Mouse (Mus musculus) thymus, postnatal 10 days (tissue): Measurements from ENCODE around the gene Heatr1.

ENCODE experiments used
- DNase-seq, 2 experiments: peaks; one replicate each; pipeline ENCODE4 v3.0.0; 2021; ENCODE audit warnings: low spot score in 2 of 2

Heatr1 gene

DNA sequence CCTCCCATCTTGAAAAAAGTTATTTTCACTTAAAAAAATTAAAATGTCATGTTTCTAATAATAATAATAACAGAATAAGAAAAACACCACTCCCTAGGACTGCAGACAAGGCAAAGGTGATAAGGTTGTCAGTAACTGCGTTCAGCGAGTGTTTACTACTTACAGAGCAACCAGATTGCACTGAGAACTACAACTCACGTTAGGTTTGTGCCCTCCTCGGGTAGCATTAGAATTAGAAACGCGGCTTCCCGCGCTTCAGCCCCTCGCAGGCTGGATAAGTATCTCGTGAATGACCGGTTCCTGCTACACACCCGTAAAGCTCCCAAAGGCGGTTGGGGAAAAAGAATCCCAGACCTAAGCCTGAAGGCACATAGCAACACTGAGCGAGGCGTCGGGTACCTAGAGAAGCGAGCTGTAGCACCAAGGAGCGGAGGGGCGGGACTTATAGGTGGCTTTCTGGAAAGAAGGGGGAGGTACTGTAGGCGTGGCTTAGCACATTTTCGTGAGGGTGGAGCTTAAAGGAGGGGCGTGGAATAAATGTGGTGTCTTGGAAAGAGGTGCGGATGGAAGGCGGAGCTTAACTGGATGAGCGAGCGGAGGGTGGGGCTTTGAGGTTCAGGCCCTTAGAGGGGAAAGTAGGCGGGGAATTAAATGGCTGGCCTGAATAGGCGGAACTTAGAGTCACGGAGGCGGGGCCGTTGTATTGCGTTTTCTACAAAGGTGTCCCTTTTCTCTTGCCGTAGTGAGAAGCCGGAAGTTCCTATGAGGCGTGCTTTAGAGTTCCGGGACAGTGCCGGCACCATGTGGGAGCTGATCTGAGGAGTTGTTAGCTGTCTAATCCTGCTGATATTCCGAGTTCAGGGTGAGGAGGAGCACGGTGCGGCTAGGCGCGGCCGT lies at the start of gene Heatr1:
Gene Heatr1, plus strand, starts transcription at position 419 of the 897 bp plus-strand sequence.
- peak; percentile 94 to 95 for DNase-seq

DNA sequence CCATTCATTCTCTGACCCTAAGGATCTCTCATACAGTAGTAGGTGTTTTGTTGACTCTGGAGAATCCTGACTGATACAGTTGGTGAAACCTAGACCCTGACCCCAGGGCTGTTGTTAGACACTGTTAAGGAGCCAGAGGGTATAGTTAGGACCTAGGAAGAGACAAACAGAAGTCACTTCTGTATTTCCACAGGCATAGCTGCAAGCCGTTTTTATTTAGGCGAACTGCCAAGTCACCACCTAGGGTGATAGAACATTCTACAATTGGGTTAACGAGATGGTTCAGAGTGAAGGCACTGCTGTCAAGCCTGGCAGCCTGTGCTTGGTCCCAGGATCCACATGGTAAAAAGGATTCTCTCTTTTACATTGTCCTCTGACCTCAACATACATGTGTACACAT lies 48.0 kb upstream of the Heatr1 start:
- DNase-seq = no peak

DNA sequence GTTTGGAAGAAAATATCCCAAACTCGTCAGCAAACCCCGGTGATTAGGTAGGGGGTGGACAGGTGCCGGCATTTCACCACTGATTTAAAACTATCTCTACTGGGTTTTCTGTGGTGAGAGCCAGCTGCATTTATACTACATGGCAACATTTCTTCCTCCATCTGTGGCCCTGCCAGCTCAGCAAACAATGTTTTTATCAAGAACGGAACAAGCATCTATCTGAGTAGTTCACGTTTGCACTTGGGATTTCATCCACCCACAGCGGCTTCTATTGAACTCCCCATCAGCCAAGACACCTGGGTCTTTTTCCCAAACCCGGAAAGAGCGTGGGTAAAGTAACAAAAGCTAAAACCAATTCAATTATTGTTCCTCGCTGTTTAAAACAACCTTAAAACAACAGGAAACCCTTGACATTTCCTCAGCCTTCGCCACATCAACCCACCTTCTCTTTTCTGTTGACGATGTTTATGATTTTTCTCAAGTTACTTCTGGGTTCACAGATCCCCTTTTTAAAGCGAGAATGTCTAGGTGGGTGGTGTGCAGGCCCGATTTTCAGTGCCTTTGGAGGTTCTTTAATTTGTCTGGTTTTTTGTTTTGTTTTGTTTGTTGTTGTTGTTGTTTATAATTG lies 45.5 kb upstream of the Heatr1 start:
- no peak for DNase-seq

DNA sequence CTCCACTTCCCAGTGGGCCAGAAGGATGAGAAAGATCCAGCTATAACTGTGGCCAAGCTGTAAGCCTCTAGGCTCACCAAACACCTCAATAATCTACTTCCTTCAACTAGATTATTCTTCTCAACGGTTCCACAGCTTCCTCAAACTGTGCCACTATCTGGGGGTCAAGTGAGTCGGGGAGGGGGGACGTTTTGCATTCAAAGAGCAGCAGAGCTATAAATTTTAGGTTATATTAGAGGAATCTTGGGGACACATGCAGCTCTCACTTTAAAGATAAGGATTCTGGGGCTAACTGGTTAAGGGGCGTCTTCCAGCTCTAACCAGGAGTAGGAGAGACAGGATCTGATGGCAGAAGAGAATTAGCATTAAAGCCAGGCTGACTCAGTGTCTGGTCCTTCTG lies 38.6 kb upstream of the Heatr1 start:
- DNase-seq = no peak

DNA sequence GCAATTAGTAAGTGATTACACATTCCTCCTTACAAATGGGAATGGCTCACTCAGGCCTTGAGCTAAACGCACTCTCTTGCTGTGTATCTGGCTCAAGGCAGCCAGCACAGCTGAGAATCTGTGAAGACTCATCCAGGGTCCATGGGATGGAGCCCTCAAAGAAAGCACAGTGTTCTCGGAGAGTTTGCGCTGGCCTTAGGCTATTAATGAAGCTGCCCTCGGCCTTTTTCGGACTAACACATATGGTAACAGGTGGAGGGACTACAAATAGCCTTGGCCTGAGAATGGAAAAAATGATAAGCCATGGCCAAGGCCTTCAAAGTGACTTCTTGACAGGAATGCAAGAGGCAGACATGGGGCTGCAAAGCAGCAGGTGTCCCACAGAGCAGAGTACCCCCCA lies 37.3 kb upstream of the Heatr1 start:
- DNase-seq = no peak

DNA sequence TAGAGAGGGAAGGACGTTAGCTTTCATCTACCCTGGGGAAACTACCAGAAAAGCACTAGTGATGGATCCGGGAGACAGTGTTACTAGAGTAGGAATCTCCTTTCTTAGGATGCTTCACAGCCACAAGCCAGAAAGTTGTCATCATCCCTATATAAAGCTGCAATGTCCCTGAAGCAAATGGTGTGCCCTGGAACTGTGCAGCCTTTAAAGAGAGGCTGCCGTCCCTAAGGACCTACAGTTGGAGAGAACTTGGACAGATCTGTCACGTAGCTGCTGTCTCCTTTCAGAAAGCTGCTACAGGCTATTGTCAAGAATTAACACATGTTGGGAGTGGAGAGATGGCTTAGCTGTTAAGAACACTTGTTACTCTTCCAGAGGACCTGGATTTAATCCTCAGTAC lies 33.3 kb upstream of the Heatr1 start:
- DNase-seq = no peak

DNA sequence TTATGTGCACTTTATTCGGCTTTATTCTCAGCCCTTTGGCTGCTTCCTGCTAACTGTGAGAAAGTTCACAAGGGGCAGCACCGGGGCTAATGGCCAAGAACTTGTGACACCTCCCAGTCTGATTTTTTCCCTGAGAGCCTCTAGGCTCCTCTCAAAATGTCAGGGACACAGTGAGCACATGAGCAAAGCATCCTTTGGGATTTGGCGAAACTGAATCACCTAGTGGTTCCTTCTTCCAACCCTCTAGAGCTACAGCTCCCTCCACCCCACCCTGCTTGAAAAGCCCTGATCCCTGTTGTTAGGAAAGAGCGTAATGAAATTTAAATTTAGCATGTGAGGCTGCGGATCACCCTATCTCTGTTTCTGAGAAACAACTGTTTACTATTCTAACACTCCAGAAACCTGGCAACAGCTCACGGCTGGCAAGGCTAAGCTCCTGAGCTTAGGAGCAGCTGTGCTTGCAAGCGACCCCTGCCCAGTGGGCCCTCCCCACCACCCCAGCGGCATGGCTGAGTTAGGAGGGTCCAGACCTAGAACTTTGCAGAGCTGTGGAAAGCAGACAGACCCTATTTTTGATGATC lies 25.7 kb upstream of the Heatr1 start:
- DNase-seq = no peak

DNA sequence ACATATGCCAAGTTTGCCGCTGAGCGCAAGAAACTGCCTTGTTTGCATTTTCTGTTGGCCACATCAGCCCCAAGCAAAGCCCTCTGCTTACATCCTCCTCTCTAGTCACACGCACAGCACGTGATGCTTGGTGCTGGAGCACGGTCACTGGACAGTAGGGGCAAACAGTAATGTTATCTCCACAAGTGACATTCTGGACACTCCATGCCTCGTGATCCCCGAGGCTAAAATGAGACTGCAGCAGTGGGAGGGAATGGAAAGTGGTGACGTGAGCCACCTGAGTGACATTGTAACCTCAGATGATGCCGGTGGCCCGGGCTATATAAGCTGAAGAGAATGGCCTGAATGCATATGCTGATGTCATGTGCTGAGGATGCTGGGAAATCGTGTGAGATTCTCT lies 24.9 kb upstream of the Heatr1 start:
- no peak for DNase-seq

DNA sequence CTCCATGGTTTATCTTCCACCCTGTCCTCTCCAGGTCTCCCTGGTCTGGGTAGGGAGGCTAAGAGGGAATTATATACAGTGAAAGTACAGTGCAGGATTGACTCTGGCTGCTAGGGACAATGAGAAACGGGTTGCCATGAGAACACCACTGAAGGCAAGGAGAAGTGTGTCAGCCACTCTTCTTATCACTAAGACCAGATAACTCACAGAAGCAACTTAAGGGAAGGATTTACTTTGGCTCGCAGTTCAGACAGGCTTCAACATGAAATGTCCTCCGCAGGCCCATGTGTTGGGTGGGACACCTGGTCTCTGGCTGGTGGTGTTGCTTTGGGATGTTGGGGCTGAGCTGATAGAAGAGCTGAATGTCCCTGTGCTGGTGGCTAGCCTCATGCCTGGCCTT lies 22.1 kb upstream of the Heatr1 start:
- DNase-seq = no peak

DNA sequence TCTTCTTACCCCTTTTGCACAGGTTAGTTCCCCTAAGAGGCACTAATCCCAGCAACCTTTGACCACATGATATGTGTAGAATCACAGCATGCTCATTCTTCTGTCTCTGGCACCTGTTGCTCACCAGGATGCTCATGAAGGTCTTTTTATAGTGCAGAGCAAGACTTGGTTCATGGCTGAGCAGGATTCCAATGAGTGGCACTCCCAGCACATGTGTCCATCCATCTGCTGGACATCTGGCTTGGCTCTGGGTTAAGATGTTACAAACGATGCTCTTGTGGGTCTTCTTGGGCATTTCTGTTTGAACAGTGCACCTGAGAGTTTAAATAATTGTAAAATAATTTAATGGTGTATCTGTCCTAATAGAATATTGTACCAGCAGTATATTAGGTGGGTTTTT lies 18.0 kb upstream of the Heatr1 start:
- DNase-seq = no peak

DNA sequence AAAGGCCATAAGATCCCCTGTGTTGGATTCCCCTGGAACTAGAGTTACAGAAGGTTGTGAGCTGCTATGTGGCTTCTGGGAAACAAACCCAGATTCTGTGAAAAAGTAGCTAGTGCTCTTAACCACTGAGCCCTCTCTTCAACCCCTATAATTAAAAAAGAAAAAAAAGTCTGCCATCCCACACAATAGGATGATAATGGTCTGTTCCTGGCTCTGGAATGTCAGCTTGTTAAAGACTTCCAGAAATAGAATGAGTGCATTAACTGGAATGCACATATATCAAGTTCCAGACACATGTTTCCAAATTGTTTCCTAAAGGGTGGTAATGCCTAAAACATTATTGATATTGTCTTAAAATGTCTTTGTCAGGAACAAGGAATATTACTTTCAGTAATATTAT lies 10.0 kb upstream of the Heatr1 start:
- DNase-seq = no peak

DNA sequence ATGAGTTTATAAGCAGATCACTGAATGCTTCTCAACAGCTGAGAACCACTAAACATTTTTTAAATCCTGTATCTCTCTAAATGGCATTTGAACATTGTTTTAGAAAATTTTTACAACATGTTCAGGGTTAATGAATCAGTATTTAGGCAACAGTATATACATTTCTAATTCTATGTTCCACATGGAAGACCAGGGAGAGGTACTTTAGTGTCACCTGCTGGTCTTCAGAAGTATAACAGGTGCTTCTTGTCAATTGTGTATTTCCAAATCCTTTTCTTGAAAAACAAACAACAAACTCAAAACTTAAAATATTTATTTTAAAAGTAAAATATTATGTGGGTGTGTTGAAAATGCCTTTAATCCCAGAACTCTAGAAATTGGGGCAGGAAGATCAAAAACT lies 8.5 kb upstream of the Heatr1 start:
- DNase-seq = peak in 1 of 2 experiments; percentile 40

DNA sequence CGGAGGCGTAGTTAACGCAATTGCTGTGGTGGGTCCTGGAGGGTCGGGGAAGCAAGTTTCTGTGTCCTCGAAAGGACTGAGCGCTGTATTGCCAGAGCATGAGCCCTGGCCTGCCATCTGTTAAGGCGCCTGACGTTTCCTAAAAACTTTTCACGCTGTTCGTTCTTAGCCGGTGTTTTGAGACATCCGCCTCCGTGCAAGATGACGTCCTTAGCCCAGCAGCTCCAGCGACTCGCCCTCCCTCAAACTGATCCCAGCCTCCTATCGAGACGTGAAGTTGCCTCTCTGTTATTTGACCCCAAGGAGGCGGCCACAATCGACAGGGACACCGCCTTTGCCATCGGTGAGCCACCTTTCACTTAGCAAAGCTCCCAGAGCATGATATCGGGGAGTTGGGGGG lies 744 bp downstream of the Heatr1 start:
- peak in 1 of 2 experiments; percentile 15 for DNase-seq

DNA sequence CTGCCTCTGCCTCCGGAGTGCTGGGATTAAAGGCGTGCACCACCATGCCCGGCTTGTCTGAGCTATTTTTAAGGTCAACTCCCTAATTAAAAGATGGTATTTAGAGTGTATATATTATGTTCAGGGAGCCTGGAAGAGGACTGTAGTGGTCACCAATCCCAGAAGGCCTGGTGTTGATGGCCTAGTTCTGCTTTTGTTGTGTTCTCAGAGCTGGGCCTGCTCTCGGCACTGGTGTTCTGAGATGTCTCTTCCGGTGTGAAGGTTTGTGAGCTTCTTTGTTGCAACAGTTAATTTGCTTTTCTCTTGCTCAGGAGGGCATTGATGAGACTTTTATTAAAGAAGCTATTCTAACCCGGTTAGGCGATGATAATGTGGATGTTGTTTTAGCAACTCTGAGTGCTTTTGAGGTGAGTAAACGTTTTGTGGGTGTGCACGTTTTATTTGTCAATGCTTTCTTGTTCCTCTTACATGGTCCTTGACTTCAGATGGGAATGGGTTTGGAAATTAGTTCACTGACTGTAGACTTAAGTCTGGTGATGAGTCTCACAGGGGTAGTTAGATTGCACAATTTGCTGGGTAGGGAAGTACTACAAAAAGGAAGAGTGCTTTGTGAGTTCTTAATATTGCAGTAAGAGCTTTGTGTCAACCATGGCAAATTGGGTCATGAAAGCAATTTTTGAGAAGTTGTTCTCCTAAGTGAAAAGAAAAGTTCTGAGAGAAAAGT lies 13.7 kb downstream of the Heatr1 start:
- DNase-seq = no peak

DNA sequence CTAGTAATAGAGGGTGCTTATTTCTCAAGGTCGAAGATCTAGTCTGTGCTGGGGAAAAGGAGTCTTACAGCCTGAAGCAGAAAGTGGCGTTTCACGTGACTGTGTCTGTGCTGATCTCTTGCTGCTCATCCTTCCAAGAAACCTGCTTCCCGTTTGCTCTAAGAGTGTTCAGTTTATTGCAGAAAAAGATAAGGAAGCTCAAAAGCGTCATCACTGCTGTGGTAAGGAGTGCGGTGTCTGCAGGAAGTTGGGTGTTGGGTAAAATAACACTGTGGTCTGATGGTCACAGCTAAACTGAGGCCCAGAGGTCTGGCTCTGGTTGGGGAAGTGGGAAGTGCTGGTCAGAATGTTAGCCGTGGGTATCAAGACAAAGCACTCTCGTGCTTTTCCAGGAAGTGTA lies 17.2 kb downstream of the Heatr1 start:
- no peak for DNase-seq

DNA sequence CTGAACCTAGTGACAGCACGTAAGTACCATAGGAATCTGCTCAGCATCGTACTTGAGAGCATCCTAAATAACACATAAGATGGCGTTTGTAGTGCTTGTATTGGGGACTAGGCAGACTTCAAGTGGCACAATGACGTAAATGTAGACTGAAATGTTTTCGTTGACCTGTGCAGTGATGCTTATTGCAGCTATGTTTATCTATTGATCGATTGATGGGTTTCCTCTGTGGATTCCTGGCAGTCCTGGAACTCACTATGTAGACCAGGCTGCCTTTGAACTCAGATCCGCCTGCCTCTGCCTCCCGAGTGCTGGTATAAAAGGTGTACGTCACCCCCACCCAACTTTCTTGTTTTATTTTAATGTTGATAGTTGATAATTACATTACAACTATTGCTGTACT lies 25.8 kb downstream of the Heatr1 start:
- no peak for DNase-seq

DNA sequence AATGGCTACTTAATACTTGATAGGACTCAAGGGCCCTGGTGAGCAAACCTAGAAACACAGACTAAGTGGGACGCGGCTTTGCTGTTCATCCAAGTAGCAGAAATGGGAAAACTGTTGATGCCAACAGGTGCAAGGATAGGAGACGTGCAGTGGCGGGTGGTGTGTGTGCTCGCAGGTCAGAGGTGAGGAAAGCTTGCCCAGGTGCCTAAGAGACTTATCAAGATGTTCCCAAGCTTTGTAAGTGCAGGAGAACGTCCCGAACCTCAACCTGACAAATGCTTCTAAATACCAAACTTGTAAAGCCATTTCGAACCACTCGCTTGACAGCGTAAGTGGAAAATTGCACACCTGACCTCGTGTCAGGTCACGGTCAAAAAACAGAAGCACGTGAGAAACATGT lies 33.7 kb downstream of the Heatr1 start:
- no peak for DNase-seq

DNA sequence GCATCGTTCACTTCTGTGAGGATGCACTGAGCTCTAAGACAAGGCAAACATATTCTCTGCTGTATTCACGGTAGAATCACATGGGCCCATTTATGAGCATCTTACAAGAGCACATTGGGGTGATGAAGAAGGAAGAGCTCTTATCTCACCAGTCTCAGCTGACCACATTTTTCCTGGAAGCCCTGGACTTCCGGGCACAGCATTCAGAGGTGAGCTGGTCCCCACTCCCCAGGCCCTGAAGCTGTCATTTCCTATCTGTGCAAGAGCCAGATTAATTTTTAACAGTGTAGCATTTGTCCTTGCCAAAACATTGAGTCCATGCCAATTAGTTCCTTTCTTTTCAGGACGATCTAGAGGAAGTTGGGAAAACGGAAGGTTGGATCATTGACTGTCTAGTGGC lies 39.0 kb downstream of the Heatr1 start:
- no peak for DNase-seq

DNA sequence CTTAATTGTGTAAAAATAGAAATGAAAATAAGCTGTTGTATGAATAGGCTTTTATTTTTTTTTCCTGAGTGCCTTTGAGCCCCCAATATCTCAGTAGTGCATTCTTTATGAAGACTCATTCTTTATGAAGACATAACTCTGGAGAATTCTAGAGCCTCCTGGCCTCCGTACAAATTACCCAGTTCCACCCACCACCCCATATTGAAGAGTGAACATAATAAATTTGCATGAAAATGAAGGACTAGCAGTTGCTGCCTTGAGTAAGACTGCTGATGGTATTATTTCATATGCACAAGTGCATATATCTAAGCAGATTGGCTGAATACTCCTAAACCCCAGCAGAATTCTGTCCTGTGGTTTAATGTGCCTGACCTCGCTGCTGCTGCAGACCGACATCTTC lies 44.8 kb downstream of the Heatr1 start:
- DNase-seq = no peak

DNA sequence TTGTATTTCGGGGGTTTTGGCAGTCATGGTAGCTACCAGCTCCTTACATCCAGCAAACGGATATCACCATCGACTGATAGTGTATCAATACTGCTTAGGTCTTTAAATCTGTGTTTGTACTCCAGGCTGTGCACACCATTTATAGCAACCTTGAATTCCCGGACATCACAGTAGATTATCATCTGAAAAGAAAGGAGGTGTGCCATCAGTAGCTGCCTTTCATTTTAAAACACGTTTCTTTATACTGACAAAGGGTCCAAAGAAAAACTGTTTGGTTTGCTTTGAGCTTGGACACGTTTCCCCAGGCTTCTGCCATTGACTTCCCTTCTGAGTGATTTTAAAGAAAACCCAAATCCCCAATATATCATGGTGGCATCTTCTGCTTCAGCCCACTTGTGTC lies 46.0 kb downstream of the Heatr1 start:
- no peak for DNase-seq

DNA sequence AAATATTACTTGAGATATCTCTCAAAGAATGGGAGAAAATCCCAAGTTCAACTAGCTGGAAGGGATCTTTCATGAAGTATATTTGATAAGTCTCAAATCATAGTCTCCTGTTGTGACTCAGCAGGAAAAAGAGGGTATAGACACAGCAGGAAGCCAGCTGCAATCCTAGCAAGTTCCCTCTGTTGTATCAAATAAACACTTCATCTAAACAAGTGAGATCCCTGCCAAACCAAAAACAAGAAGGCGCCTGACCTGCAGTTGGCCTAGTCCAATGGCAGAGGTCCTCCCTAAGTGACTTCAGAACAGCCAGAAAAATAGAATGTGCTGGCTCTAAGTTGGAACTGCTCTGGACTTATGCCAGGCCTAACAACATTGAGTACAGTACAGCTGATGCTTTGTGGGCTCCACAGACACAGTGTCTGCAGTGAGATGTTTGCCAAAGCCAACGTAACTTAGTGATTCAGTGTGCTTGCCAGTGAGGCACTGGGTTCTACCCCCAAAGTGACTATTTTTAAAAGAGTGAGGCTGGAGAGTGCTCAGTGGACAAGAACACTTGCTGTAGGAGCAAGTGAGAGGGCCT lies 47.3 kb downstream of the Heatr1 start:
- DNase-seq = no peak

DNA sequence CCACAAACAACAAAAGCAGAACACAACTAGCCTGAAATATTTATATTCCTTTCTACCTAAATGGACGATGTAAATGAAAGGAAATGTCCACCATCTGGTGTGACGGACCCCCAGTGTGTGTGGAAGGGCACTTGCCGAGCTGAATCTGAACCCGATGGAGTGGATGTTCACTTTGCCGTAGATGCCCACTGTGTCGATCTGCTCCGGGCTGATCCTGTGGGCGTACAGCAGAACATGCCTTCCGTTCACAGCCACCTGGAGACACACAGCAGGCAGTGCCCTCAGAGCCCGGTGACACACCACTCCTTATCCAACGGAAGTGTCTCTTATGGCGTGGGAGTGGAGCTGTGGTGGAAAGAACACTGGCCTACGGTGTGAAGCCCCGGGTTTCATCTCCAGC lies 58.3 kb downstream of the Heatr1 start:
- DNase-seq = no peak
